Mouse (Mus musculus): ENCODE data around the gene Lss. TPM values are rescaled to one million over a fixed set of nuclear protein-coding genes. Genes with fewer than 3 reads are reported as not detected.

The Lss gene
- polyA plus RNA-seq, 1 experiment from 2014 or later: 22.3 TPM

DNA sequence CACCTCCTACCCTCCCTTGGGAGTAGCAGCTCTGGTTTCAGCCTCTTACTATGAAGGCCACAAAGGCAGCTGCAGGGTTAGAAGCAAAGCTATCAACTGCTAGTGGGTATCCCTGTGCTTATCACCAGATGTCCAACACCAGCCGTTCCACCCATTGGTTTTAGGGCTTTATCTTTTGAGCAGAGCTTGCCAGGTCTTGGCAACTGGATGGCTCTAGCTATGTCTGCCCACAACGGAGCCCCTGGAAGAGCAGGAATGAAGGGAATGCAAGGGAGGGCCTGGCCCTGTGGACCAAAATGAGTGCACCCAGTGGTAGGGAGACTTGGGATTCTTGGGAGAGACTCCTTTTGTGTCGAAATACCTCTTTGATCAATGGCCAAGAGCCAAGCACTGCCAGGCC, 71.3 kb downstream of the Lss start:
- ATAC-seq (no peak), DNase-seq (ENCODE audit: low spot score) (no peak)
- Histone ChIP-seq H3K9ac (replicated peaks; ENCODE audit: low read depth) (no peak overlapping the region), H3K4me1 (ENCODE audit: insufficient read depth, low read depth, low read length) (no peaks in the 10 kb centered on the region), H3K4me3 (ENCODE audit: low read depth, low read length) (no peak overlapping the region), H3K27me3 (replicated peaks; ENCODE audit: insufficient read depth, low read length) (no peaks in the 10 kb centered on the region), H3K9me3 (ENCODE audit: low read length) (no peaks in the 10 kb centered on the region), H3K27ac (ENCODE audit: low read length) (no peak overlapping the region), H3K4me2 (replicated peaks; ENCODE audit: low read depth, low read length) (no peak overlapping the region), H3K36me3 (ENCODE audit: insufficient read depth, low read length) (0 out of 2 replicates have a peak, but pooled peaks cover 3% of the 10 kb centered on the region)
- 65% methylated on average over 3 of the region's 3 CpGs for WGBS
- TF ChIP-seq CTCF (IDR thresholded peaks at IDR 0.05): no peak
- no peak for TF ChIP-seq EP300 (IDR thresholded peaks at IDR 0.05)

Other genes with a start within 250 kb of the Lss start
- gene Dip2a, start 186.3 kb upstream of the Lss start, polyA plus RNA-seq (2015; fragmentation: Nextera tagmentation; extraction: Ambion mirVana): 7.2 and 8.1 TPM in 2 replicates
- gene AC141477.1, start 91.1 kb upstream of the Lss start, polyA plus RNA-seq (2015; fragmentation: Nextera tagmentation; extraction: Ambion mirVana): 1.4 TPM in 1 of 2 replicates, not detected in the other
- 16.7 and 18.5 TPM in 2 replicates for gene Pcnt, start 88.8 kb upstream of the Lss start, polyA plus RNA-seq (2015; fragmentation: Nextera tagmentation; extraction: Ambion mirVana)
- 30.3 and 32.3 TPM in 2 replicates for gene 2610028H24Rik, start 82.5 kb upstream of the Lss start, polyA plus RNA-seq (2015; fragmentation: Nextera tagmentation; extraction: Ambion mirVana)
- gene Mcm3ap, start 62.7 kb upstream of the Lss start, polyA plus RNA-seq (2015; fragmentation: Nextera tagmentation; extraction: Ambion mirVana): 41.9 and 46.0 TPM in 2 replicates
- 5.4 and 5.9 TPM in 2 replicates for gene Ybey, start 62.5 kb upstream of the Lss start, polyA plus RNA-seq (2015; fragmentation: Nextera tagmentation; extraction: Ambion mirVana)
- not detected in 2 replicates for gene Spatc1l, start 30.7 kb downstream of the Lss start, polyA plus RNA-seq (2015; fragmentation: Nextera tagmentation; extraction: Ambion mirVana)
- gene Ftcd, start 44.1 kb downstream of the Lss start, polyA plus RNA-seq (2015; fragmentation: Nextera tagmentation; extraction: Ambion mirVana): 0.07 and 0.14 TPM in 2 replicates
- gene Col6a2, start 92.0 kb downstream of the Lss start, polyA plus RNA-seq (2015; fragmentation: Nextera tagmentation; extraction: Ambion mirVana): 242 and 272 TPM in 2 replicates
- gene Col6a1, start 194.6 kb downstream of the Lss start, polyA plus RNA-seq (2015; fragmentation: Nextera tagmentation; extraction: Ambion mirVana): 344 and 387 TPM in 2 replicates